Mouse (Mus musculus): ENCODE measurements around the gene Pyy.

DNA sequence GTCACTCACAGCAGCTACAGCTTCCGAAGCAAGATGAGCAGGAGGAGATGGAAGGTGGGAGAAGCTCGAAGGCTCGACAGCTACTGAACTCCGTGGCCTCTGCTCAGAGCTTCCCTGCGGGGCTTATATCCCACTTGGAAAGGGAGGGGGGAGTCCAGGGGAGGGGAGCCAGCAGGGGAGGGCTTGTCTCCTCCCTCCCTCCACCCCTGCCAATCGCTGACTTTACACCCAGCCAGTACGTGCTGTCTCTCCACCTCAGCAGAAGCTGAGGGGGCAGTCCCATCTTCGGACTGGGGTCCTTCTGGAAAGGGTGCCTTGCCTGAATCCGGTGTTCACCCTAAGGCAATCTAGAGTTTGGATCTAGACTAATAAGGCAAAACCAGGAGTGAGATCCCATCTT is at the start of gene Pyy:
- no peak for TF ChIP-seq CTCF (IDR thresholded peaks at IDR 0.05; ENCODE audit: borderline replicate concordance, extremely low read depth, insufficient read depth, insufficient read length)
- TF ChIP-seq POLR2A (IDR thresholded peaks at IDR 0.05; ENCODE audit: borderline replicate concordance, extremely low read depth, insufficient read depth, insufficient read length, poor library complexity, severe bottlenecking): no peak
